Mouse (Mus musculus) neutrophil, adult 59 days (primary cell): Measurements from ENCODE around the gene Rnf225. TPM values are rescaled to one million over a fixed set of nuclear protein-coding genes. Genes with fewer than 3 reads are reported as not detected.

Source experiments
- total RNA-seq, 2 experiments: library from RNA; stranded (reverse); gene quantifications; 1 replicate in 1 of 2; 2 replicates in 1 of 2; pipeline ENCODE4 v1.2.4; 2023

Gene Rnf225
- under 1 TPM; 0.18 to 0.38 TPM for total RNA-seq

GRCm38 (mm10) chr7:12927191-12927680, at the start of gene Rnf225:
TSS of gene Rnf225 (plus strand) at chr7:12927416.

GRCm38 (mm10) chr7:12880911-12881660, 46.1 kb upstream of the Rnf225 start, which contains the start of gene Zfp128:
TSS of gene Zfp128 (plus strand) at chr7:12881177.

GRCm38 (mm10) chr7:12897655-12898410, 29.4 kb upstream of the Rnf225 start, which contains the start of gene Zscan22:
TSS of gene Zscan22 (plus strand) at chr7:12897815.

GRCm38 (mm10) chr7:12921705-12922465, 5.3 kb upstream of the Rnf225 start, which contains the start of gene Rps5:
TSS of gene Rps5 (plus strand) at chr7:12922290.

GRCm38 (mm10) chr7:12965678-12966091, 38.5 kb downstream of the Rnf225 start, which contains the start of gene Zfp324:
TSS of gene Zfp324 (plus strand) at chr7:12965838.

GRCm38 (mm10) chr7:12977682-12978389, 50.6 kb downstream of the Rnf225 start, which contains the start of gene Zfp446:
TSS of gene Zfp446 (plus strand) at chr7:12977848.

Other genes starting within 250 kb of the Rnf225 start
- gene Vmn2r55, start 242.4 kb upstream of the Rnf225 start, total RNA-seq, result not detected
- gene Vmn2r56, start 192.4 kb upstream of the Rnf225 start, total RNA-seq, result not detected
- gene Zscan18, start 123.8 kb upstream of the Rnf225 start, total RNA-seq, result 1 to 10 TPM; 2.6 to 3.1 TPM
- gene Zfp329, start 108.6 kb upstream of the Rnf225 start, total RNA-seq, result 1 to 10 TPM; 2.5 to 2.7 TPM
- 10 to 100 TPM; 29.5 to 30.2 TPM for gene Zfp110, start 92.7 kb upstream of the Rnf225 start, total RNA-seq
- gene Zfp128, start 46.2 kb upstream of the Rnf225 start, total RNA-seq, result 1 to 10 TPM; 1.5 to 1.8 TPM
- 1 to 10 TPM; 5.1 to 6.0 TPM for gene Zscan22, start 29.6 kb upstream of the Rnf225 start, total RNA-seq
- 100 to 1,000 TPM; 728 to 811 TPM for gene Rps5, start 5.1 kb upstream of the Rnf225 start, total RNA-seq
- gene Zfp324, start 38.4 kb downstream of the Rnf225 start, total RNA-seq, result 1 to 10 TPM; 2.2 to 3.3 TPM
- gene Zfp446, start 50.4 kb downstream of the Rnf225 start, total RNA-seq, result 1 to 10 TPM; 1.7 to 1.9 TPM
- not detected for gene Slc27a5, start 70.8 kb downstream of the Rnf225 start, total RNA-seq
- gene Trim28, start 71.7 kb downstream of the Rnf225 start, total RNA-seq, result 100 to 1,000 TPM; 149 to 185 TPM
- 10 to 100 TPM; 11.2 to 12.6 TPM for gene Zbtb45, start 82.6 kb downstream of the Rnf225 start, total RNA-seq
- gene Chmp2a, start 107.4 kb downstream of the Rnf225 start, total RNA-seq, result 100 to 1,000 TPM; 160 to 170 TPM
- 10 to 100 TPM; 90.7 to 95.5 TPM for gene Ube2m, start 110.9 kb downstream of the Rnf225 start, total RNA-seq
- gene Mzf1, start 127.3 kb downstream of the Rnf225 start, total RNA-seq, result 1 to 10 TPM in 1 of 2 experiments, under 1 TPM in 1; 0.64 to 1.4 TPM
- gene Vmn1r85, start 167.8 kb downstream of the Rnf225 start, total RNA-seq, result not detected
- not detected for gene Vmn1r86, start 192.5 kb downstream of the Rnf225 start, total RNA-seq
- not detected for gene Vmn1r87, start 212.7 kb downstream of the Rnf225 start, total RNA-seq
- gene Vmn1r88, start 232.2 kb downstream of the Rnf225 start, total RNA-seq, result under 1 TPM in 1 of 2 experiments, not detected in 1; 0.07 TPM